Mouse (Mus musculus) kidney, adult 2 months (tissue): Measurements from ENCODE around the gene Slc22a21.
"Not testable (repeated sequence)": the region's sequence is repeated elsewhere in the genome, so short reads cannot be mapped to it uniquely, and the experiment has no call there.

ENCODE experiments used
- CTCF ChIP-seq: fragments of 200-500 bp; conservative IDR thresholded peaks from 2 replicates; pipeline ENCODE4 v1.5.1; 2011; ENCODE audit warnings: low read depth, mild to moderate bottlenecking, control low read depth, low read length, moderate library complexity, mixed read lengths; ENCODE audit not compliant: insufficient read depth, insufficient read length
- POLR2A ChIP-seq: fragments of 200-500 bp; IDR thresholded peaks from one replicate; pipeline ENCODE4 v1.6.1; 2011; ENCODE audit warnings: low read depth, low read length, control low read depth

DNA sequence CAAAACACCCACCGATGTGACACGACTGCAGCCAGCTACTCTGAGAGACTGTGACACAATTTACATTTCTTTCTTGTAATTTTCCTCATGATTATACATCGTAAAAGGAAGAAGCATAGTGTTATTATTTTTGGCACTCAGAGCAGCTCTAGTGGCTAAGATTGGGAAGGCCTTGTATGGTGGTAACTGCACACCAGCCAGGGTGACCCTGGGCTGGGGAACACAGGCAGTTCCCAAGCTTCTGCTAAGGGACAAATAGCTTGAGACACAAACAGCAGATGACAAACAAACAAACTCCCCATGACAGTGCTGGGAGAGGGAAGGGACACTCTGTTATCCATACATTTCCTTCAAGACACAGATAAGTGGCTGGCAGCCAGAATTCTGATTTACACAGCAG is 30.0 kb downstream of the Slc22a21 start:
- not testable (repeated sequence) for TF ChIP-seq CTCF, POLR2A
